Mouse (Mus musculus) c-Kit-negative CD71-positive TER-119-positive erythroid progenitor cells, embryonic 14.5 days (primary cell): ENCODE results near the gene Mical3.
"Not testable (repeated sequence)": the region's sequence is repeated elsewhere in the genome, so short reads cannot be mapped to it uniquely, and the experiment has no call there.

ENCODE experiments used
- DNase-seq: peaks from one replicate; pipeline ENCODE4 v3.0.0-alpha.2; 2013; ENCODE audit warnings: low read depth, low spot score

Mical3 gene

DNA sequence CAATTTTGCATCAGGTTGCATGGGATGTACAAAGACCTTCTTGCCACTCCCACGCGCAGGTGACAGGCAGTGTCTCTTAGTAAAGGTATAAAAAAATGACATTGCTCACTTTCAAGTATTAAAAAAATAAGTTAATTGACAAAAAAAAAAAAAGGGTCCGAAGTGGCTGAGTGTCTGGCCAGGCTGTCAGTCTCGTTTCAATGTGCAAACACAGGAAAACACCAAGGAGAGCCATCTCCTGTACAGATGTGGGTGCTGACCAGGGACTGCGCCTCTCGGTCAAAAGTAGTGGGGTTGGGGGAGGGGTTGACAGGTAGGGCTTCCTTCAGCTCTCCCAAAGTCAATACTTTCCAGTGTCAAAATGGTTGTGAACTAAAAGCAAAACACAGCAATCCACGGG, 197.1 kb downstream of the Mical3 start:
- no peak for DNase-seq

DNA sequence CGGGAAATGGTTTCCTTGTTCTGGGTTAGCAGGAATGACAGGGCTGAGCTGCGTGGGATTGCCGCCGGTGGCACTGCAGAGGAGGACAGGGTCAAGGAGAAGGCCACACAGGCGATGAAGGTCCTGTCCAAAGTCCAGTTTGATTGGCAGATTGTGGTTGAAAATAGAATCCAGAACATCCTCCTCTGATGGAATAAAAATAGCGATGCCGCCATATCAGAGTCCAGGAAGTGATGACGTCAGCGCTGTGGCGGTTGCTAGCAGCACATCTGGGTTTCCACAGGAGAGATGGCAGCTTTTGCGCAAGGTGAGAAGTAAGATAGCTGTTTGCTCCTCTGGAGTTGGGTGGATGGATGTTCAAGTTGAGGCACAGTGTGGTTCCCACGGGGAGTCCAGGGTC, 198.2 kb downstream of the Mical3 start:
- no peak for DNase-seq

DNA sequence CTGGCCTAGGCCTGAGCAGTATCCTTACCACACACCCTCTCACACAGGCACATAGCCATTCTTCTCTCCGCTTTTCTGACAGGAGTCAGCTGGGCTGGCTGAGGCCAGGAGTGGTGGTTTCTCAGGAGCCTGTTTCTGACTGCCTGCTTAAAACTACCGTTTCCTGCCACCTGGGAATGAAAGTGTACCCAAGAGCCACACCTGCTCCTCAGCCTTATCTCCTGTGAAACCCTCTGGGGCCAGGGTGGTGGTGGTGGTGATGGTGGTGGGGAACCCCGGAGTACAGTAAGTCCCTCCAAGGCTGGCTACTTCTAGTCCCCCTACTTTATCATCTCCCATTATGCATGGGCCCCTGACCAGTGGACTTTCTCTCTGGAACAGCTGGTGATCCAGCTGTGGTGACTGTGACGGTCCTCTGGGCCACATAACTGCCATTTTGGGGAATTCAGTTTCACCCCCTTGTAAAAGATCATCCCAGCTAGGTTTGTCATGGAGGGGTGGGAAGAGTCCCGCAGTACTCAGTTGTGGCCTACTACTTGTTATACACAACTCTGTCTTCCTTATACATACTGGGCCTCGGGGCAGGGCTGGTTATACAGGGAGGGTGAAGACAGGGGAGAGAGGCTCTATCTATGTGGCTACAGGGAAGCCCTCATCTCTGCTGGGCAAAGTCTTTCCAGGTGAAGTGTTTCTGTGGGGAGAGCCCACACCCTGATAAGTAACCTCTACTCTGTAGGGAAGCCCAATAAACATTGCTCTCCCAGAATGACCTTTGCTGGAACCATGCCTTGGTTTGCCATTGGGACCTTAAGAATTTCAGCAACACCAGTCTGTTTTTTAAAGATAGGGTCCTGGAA, 200.1 kb downstream of the Mical3 start:
- no peak for DNase-seq

DNA sequence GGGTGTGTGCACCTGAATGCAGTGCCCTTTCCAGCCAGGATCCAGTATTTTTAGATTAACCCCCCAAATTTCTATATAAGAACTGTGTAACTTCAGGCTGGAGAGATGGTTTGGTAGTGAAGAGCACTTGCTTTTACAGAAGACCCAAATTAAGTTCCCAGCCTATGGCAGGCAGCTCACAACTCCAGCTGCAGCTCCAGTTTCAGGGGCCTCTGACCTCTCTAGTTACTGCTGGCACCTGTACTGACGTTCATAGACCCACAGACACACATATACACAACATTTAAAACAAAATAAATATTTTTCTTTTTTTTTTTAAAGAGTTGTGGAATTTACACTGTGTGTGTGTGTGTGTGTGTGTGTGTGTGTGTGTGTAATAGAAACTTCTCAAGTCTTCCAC, 201.4 kb downstream of the Mical3 start:
- no peak for DNase-seq

GRCm38 (mm10) chr6:120927765-120928164, 203.0 kb downstream of the Mical3 start:
- DNase-seq: no peak

DNA sequence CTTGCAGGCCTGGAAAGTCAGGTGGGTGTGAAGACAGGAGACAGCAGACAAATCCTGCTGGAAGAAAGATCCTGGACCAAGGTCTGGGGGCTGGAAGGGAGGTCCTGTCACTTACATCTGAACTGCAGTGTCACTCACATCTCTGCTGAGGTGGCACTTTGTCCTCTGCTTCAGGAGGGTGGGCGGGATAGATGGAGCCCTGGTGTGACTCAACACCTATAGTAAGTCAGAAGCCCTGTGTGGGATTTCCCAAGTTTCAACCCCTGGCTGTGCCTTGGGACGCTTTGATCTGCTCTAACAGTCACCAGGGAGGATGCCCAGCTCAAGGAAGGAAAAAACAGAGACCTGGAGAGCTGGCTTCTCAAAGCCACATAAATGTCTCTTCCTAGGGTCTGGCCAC, 203.9 kb downstream of the Mical3 start:
- no peak for DNase-seq

GRCm38 (mm10) chr6:120924791-120925321, 205.9 kb downstream of the Mical3 start:
- DNase-seq: not testable (repeated sequence)

GRCm38 (mm10) chr6:120917975-120918374, 212.8 kb downstream of the Mical3 start:
- no peak for DNase-seq

- DNase-seq: not testable (repeated sequence)
These were observed 213.6 kb downstream of the Mical3 start for GRCm38 (mm10) chr6:120916972-120917881.

- DNase-seq: peak; percentile 68
These were observed 214.5 kb downstream of the Mical3 start, which contains the start of gene Bid for GRCm38 (mm10) chr6:120916074-120916971. Gene Bid, minus strand, starts transcription at chr6:120916853.

GRCm38 (mm10) chr6:120915649-120915975, 215.2 kb downstream of the Mical3 start:
- DNase-seq: no peak

- peak; percentile 16 for DNase-seq
These were observed 215.7 kb downstream of the Mical3 start for GRCm38 (mm10) chr6:120914911-120915648.

DNA sequence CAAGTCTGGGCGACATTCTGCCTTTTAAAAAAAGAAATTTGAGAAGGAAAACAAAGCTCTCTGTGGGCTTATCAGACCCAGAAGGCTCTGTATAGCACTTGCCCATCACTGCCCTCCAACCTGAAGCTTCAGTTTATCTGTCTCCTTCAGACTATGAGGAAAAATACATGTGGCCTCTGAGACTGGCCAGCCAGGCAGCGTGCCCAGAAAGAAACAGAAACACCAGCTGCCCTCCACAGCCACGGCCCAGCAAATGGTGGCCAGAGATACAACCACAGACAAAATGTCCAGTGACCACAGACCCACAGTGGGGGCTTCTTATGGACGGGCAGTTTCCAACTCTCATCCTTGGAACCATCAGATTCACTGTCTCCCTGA, 216.3 kb downstream of the Mical3 start:
- DNase-seq: no peak

DNA sequence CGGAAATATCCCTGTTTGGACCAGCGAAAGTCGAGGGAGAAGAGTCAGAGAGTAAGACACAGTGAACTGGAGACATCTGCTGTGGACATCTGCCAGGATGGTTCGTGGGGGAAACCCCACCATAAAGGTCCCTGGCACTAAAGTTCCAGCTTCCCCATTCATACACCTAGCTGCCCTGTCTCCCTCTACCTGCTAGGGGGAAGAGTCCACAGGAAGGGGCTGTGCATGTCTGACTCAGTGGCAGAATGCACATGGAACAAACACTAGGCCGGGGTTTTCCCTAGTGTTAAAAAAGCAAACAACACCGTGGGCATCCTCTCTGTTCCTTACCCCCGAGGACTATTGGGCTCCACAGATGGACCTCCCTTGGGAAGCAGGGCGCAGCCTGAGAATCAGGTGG, 217.0 kb downstream of the Mical3 start:
- no peak for DNase-seq

- no peak for DNase-seq
These were observed 217.9 kb downstream of the Mical3 start for GRCm38 (mm10) chr6:120912931-120913330.

- no peak for DNase-seq
These were observed 219.4 kb downstream of the Mical3 start for GRCm38 (mm10) chr6:120911213-120912007.

GRCm38 (mm10) chr6:120909501-120909900, 221.3 kb downstream of the Mical3 start:
- no peak for DNase-seq

DNA sequence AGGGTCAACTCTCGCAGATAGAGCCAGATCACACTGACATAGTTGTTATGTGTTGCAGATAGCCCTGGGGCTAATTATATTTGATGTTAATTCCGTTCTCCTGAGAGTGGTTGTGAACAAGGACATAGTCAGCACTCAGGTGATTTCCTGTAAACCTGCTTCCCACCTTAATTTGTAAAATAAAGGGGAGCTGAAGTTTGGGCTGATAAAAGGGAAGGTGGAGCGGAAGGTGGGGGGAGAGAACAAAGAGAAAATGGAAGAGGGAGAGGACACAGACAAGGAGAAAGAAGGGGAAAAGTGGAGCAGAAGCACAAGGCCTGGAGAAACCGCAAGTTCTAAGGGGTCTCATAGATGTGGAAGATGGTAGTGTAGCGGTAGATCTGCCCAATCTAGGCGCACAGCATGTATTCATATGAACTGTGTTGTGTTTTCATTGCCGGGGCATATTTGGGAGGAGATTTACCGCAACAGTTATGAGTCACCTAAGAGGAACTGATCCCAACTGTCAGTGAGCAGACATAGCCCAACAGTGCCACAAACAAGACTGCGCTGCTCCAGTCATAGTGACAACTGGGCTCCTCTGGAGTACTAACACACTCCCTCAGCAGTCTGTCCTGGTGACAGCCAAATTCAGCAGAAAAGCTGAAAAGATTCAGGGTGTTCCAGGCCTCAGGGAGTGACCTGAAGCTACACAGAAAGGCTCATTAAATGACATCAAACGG, 222.8 kb downstream of the Mical3 start:
- DNase-seq: not testable (repeated sequence)

GRCm38 (mm10) chr6:120906521-120906920, 224.3 kb downstream of the Mical3 start:
- DNase-seq: no peak
